Mouse (Mus musculus): ENCODE measurements around the gene Arl13b. TPM values are rescaled to one million over a fixed set of nuclear protein-coding genes. Genes with fewer than 3 reads are reported as not detected.

Arl13b gene
- polyA plus RNA-seq, 2 experiments from 2014 or later = 7.4 to 8.6 TPM

GRCm38 (mm10) chr16:62813790-62814189, 33.0 kb downstream of the Arl13b start:
- ATAC-seq = no peak

GRCm38 (mm10) chr16:62810855-62811254, 36.0 kb downstream of the Arl13b start:
- no peak for ATAC-seq

- ATAC-seq = peak; percentile 53
These were observed 39.4 kb downstream of the Arl13b start for GRCm38 (mm10) chr16:62807249-62807979.

- ATAC-seq = no peak
These were observed 42.2 kb downstream of the Arl13b start for GRCm38 (mm10) chr16:62804621-62805020.

GRCm38 (mm10) chr16:62799839-62800238, 47.0 kb downstream of the Arl13b start:
- no peak for ATAC-seq

GRCm38 (mm10) chr16:62799426-62799825, 47.4 kb downstream of the Arl13b start:
- no peak for ATAC-seq

- no peak for ATAC-seq
These were observed 48.0 kb downstream of the Arl13b start for GRCm38 (mm10) chr16:62798808-62799207.

GRCm38 (mm10) chr16:62796608-62797007, 50.2 kb downstream of the Arl13b start:
- ATAC-seq = no peak

GRCm38 (mm10) chr16:62786621-62787331, 60.1 kb downstream of the Arl13b start, which contains the start of gene Nsun3:
Gene Nsun3 (minus strand): TSS chr16:62786818.
- ATAC-seq = peak; percentile 98

GRCm38 (mm10) chr16:62782229-62782628, 64.6 kb downstream of the Arl13b start:
- ATAC-seq = no peak

GRCm38 (mm10) chr16:62778282-62778681, 68.6 kb downstream of the Arl13b start:
- no peak for ATAC-seq

- ATAC-seq = no peak
These were observed 70.8 kb downstream of the Arl13b start for GRCm38 (mm10) chr16:62776034-62776433.

- no peak for ATAC-seq
These were observed 73.4 kb downstream of the Arl13b start for GRCm38 (mm10) chr16:62773462-62773861.

- ATAC-seq = peak; percentile 58
These were observed 88.5 kb downstream of the Arl13b start for GRCm38 (mm10) chr16:62758340-62758739.

GRCm38 (mm10) chr16:62755307-62755706, 91.5 kb downstream of the Arl13b start:
- ATAC-seq = no peak

GRCm38 (mm10) chr16:62753597-62753996, 93.2 kb downstream of the Arl13b start:
- no peak for ATAC-seq

GRCm38 (mm10) chr16:62753079-62753478, 93.8 kb downstream of the Arl13b start:
- ATAC-seq = no peak

GRCm38 (mm10) chr16:62745875-62746274, 101.0 kb downstream of the Arl13b start:
- ATAC-seq = no peak

Other genes starting within 250 kb of the Arl13b start
- gene Nsun3, start 60.2 kb downstream of the Arl13b start, polyA plus RNA-seq (2017; shearing (Covaris generic)) = 10 to 100 TPM; 19.2 to 31.6 TPM
- 1 to 10 TPM; 1.7 to 2.1 TPM for gene Stx19, start 32.4 kb downstream of the Arl13b start, polyA plus RNA-seq (2017; shearing (Covaris generic))
- gene Pros1, start 7.3 kb upstream of the Arl13b start, polyA plus RNA-seq (2017; shearing (Covaris generic)) = 10 to 100 TPM; 14.6 to 15.2 TPM

All from CD4-positive, CD25-positive, alpha-beta regulatory T cell, adult 4 months (primary cell).